Mouse (Mus musculus) lung, postnatal 4 days (tissue): ENCODE measurements around the gene Tle2.

Experiments
- DNase-seq, 2 experiments: peaks; one replicate each; pipeline ENCODE4 v3.0.0; 2021

Tle2 gene

GRCm38 (mm10) chr10:81605974-81606751 is 31.8 kb downstream of the Tle2 start, which contains the start of gene BC025920:
Gene BC025920, plus strand, starts transcription at chr10:81606270.
- peak; percentile 96 to 98 for DNase-seq

GRCm38 (mm10) chr10:81608308-81608707 is 33.9 kb downstream of the Tle2 start:
- no peak for DNase-seq

GRCm38 (mm10) chr10:81612779-81613178 is 38.4 kb downstream of the Tle2 start:
- DNase-seq, result no peak

GRCm38 (mm10) chr10:81615486-81615885 is 41.1 kb downstream of the Tle2 start:
- no peak for DNase-seq

- DNase-seq, result no peak
Measured at GRCm38 (mm10) chr10:81619976-81620375, 45.6 kb downstream of the Tle2 start.

GRCm38 (mm10) chr10:81620786-81621185 is 46.4 kb downstream of the Tle2 start:
- no peak for DNase-seq

- no peak for DNase-seq
Measured at GRCm38 (mm10) chr10:81623441-81623840, 49.1 kb downstream of the Tle2 start.

- DNase-seq, result peak in 1 of 2 experiments; percentile 29
Measured at GRCm38 (mm10) chr10:81626101-81626993, 52.0 kb downstream of the Tle2 start.

GRCm38 (mm10) chr10:81626994-81627835 is 52.9 kb downstream of the Tle2 start, which contains the start of gene Sirt6:
Gene Sirt6, minus strand, starts transcription at chr10:81627797.
- DNase-seq, result peak; percentile 93 to 95

- peak in 1 of 2 experiments; percentile 41 for DNase-seq
Measured at GRCm38 (mm10) chr10:81627836-81628220, 53.5 kb downstream of the Tle2 start.

- DNase-seq, result no peak
Measured at GRCm38 (mm10) chr10:81628390-81628789, 54.0 kb downstream of the Tle2 start, which contains the start of gene Ankrd24. Gene Ankrd24, plus strand, starts transcription at chr10:81628540.

- DNase-seq, result peak; percentile 90 to 93
Measured at GRCm38 (mm10) chr10:81633253-81634099, 59.1 kb downstream of the Tle2 start.

- DNase-seq, result no peak
Measured at GRCm38 (mm10) chr10:81636338-81636737, 62.0 kb downstream of the Tle2 start.

GRCm38 (mm10) chr10:81638101-81638500 is 63.7 kb downstream of the Tle2 start:
- DNase-seq, result no peak
